Mouse (Mus musculus) intestine, embryonic 16.5 days (tissue): ENCODE data around the gene Epb41l2. TPM values are rescaled to one million over a fixed set of nuclear protein-coding genes. Genes with fewer than 3 reads are reported as not detected.

ENCODE experiments used
- ATAC-seq: fragments of 200-750 bp; cut with Nextera tagmentation; 2 replicates; pipeline ENCODE4 v1.8.0; 2017; ENCODE audit warnings: moderate TSS enrichment, moderate library complexity
- H3K27ac ChIP-seq: fragments of 300-500 bp; sonication (generic); 2 replicates; pipeline ENCODE4 v1.5.1; 2014; ENCODE audit warnings: mild to moderate bottlenecking, low read length
- H3K27me3 ChIP-seq: fragments of 300-500 bp; sonication (generic); replicated peaks from 2 replicates; pipeline ENCODE4 v1.6.1; 2014; ENCODE audit warnings: low read length, control low read depth, mixed read lengths; ENCODE audit not compliant: control insufficient read depth, insufficient read depth
- H3K36me3 ChIP-seq: fragments of 300-500 bp; sonication (generic); 2 replicates; pipeline ENCODE4 v1.6.1; 2014; ENCODE audit warnings: low read length, control low read depth; ENCODE audit not compliant: control insufficient read depth, insufficient read depth
- H3K4me1 ChIP-seq: fragments of 300-500 bp; sonication (generic); 2 replicates; pipeline ENCODE4 v1.6.1; 2014; ENCODE audit warnings: low read length, control low read depth, mixed read lengths; ENCODE audit not compliant: control insufficient read depth, insufficient read depth
- H3K4me2 ChIP-seq: fragments of 300-500 bp; sonication (generic); 2 replicates; pipeline ENCODE4 v1.6.1; 2014; ENCODE audit warnings: low read depth, low read length, control low read depth
- H3K4me3 ChIP-seq: fragments of 300-500 bp; sonication (generic); 2 replicates; pipeline ENCODE4 v1.5.1; 2014; ENCODE audit warnings: mild to moderate bottlenecking, low read length
- H3K9ac ChIP-seq: fragments of 300-500 bp; sonication (generic); 2 replicates; pipeline ENCODE4 v1.6.1; 2014; ENCODE audit warnings: low read depth, low read length
- H3K9me3 ChIP-seq: fragments of 300-500 bp; sonication (generic); 2 replicates; pipeline ENCODE4 v1.6.1; 2016; ENCODE audit warnings: low read length, control low read depth; ENCODE audit not compliant: control insufficient read depth
- WGBS: fragments of 180-500 bp; shearing (Covaris S2); extraction: QIAGEN DNeasy Blood & Tissue Kit; methylation state at CpG from one replicate; pipeline ENCODE4 v1.1.7; 2014; 5-methylcytosine and 5-hydroxymethylcytosine counted together
- polyA plus RNA-seq: library from polyadenylated mRNA; unstranded; fragments of >200 nt; fragmentation: Nextera tagmentation; extraction: Ambion mirVana; gene quantifications from 2 replicates; pipeline ENCODE4 v1.2.1, GENCODE M21; 2015

Epb41l2 gene
- polyA plus RNA-seq, 1 experiment from 2014 or later = 34.6 TPM

DNA sequence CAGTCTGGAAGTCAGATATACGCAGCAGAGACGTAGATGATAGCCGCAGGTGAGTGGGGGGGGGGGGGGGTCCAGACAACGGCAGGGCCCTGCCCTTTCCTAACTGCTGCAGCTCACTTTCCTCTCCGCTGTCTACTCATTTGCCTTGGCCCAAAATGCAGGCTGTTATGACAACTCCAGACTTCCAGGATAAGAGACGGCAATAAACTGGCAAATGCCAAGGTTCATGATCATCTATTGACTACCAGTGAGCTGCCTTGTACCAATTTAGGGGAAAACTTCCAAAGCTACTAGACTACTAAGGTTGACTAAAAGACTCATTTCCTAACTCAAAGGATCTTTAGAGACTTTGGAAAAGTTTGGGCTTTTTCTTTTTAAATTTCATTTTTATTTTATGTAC, 177.0 kb downstream of the Epb41l2 start:
- 69% methylated on average over 6 of the region's 6 CpGs for WGBS
- H3K9ac ChIP-seq = no peak overlapping the region
- no peak for ATAC-seq
- H3K4me2 ChIP-seq = no peak overlapping the region
- H3K36me3 ChIP-seq = no peaks in the 10 kb centered on the region
- no peaks in the 10 kb centered on the region for H3K9me3 ChIP-seq
- H3K27me3 ChIP-seq = no peaks in the 10 kb centered on the region
- peak overlapping the region; percentile 17 for H3K27ac ChIP-seq
- no peak overlapping the region for H3K4me3 ChIP-seq
- 0 out of 2 replicates have a peak, but pooled peaks cover 3% of the 10 kb centered on the region for H3K4me1 ChIP-seq

DNA sequence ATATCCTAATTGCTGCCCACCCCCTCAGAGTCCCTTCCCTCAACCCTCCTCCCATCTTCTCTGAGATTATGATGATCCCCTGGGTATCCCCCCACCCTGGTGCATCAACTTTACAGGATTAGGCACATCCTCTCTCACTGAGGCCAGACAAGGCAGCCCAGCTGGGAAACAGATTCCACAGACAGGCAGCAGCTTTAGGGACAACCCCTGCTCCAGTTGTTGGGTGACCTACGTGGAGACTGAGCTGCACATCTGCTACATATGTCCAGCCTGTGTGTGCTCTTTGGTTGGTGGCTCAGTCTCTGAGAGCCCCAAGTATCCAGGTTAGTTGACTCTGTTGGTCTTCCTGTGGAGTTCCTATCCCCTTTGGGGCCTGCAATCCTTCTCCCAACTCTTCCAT, 179.1 kb downstream of the Epb41l2 start:
- ATAC-seq = no peak
- H3K4me2 ChIP-seq = no peak overlapping the region
- H3K4me3 ChIP-seq = no peak overlapping the region
- H3K9ac ChIP-seq = no peak overlapping the region
- no peaks in the 10 kb centered on the region for H3K9me3 ChIP-seq
- H3K27ac ChIP-seq = peak overlapping the region; percentile 73
- no peaks in the 10 kb centered on the region for H3K27me3 ChIP-seq
- H3K4me1 ChIP-seq = no peaks in the 10 kb centered on the region
- H3K36me3 ChIP-seq = no peaks in the 10 kb centered on the region
- WGBS = 61% methylated on average over 1 of the region's 1 CpGs

DNA sequence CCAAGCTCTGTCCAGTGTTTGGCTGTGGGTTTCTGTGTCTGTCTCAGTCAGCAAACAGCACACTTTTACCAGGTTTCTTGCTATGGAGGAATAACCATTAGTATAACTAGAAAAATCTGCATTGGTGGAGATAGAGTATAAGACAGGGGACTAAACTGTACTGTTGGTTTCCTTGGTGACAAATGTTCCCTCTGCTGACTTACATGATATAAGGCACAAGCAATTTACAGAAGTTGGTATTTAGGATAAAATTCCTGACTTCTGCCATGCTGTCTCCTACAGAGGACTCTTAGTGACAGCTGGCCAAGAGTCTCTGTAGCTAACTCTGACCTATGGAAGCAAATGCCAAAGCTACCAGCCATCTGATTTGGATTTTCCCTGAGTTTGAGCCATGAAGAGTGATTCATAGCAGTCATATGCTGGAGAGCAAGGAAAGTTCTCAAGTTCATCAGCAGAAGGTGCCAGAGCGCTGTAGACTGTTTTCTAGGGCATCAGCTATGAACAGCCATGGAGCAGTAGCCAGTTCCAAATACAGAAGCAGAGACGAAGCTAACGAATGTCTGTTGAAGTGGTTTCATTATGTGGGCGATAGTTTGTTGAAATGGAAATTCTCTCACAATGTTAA, 179.7 kb downstream of the Epb41l2 start:
- no peaks in the 10 kb centered on the region for H3K4me1 ChIP-seq
- no peaks in the 10 kb centered on the region for H3K27me3 ChIP-seq
- H3K4me2 ChIP-seq = no peak overlapping the region
- no peaks in the 10 kb centered on the region for H3K9me3 ChIP-seq
- peak; percentile 41 for ATAC-seq
- H3K4me3 ChIP-seq = no peak overlapping the region
- WGBS = 64% methylated on average over 4 of the region's 4 CpGs
- H3K27ac ChIP-seq = peak overlapping the region; percentile 73
- H3K9ac ChIP-seq = no peak overlapping the region
- H3K36me3 ChIP-seq = no peaks in the 10 kb centered on the region

DNA sequence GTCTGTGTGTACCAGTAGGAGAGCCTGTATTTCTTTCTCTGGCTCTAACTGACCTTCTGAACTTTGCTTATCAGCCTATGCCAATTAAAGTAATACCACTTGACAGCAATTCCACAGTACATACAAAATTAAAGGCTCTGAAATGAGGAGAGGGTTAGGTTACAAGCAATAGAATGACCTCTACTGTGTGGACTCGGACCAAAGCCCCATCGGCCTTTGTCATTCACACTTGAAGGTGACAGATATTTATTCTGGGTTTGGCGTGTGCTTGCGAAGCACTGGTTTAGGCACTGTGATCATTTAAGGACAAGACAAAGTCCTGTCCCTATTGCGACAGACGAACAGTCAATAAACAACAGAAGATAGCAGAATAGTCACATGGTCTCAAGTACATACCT, 180.2 kb downstream of the Epb41l2 start:
- ATAC-seq = peak; percentile 78
- no peak overlapping the region for H3K9ac ChIP-seq
- H3K4me2 ChIP-seq = peak overlapping the region; percentile 4; the same call in 1 of the 2 replicates

DNA sequence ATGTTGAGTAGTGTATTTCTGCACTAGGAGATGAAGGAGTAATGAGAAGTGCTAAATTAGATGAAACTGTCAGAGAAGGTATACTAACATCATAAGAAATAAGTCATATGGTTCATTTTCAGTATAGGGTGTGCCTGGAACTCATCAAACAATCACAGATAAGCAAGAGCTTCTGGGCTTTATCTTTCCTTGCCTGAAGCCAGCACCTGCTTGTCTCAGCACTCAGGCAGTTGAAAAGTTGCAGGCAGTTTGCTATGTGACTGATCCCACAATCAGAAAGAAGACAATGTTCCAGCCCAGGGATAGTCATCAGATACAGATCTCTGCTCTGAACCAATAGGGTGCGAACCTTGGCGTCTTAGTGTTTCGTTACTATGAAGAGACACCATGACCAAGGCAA, 181.5 kb downstream of the Epb41l2 start:
- Histone ChIP-seq H3K36me3 (no peaks in the 10 kb centered on the region), H3K9me3 (no peaks in the 10 kb centered on the region), H3K4me2 (no peak overlapping the region), H3K4me3 (no peak overlapping the region), H3K4me1 (no peaks in the 10 kb centered on the region), H3K9ac (no peak overlapping the region), H3K27me3 (no peaks in the 10 kb centered on the region), H3K27ac (no peak overlapping the region)
- whole genome bisulfite sequencing = 89% methylated on average over 3 of the region's 3 CpGs
- ATAC-seq = no peak

More for the DNA sequence above, 180.2 kb downstream of the Epb41l2 start:
- no peaks in the 10 kb centered on the region for H3K27me3 ChIP-seq
- no peaks in the 10 kb centered on the region for H3K36me3 ChIP-seq
- H3K9me3 ChIP-seq = no peaks in the 10 kb centered on the region
- H3K4me1 ChIP-seq = no peaks in the 10 kb centered on the region
- no peak overlapping the region for H3K4me3 ChIP-seq
- 52% methylated on average over 6 of the region's 6 CpGs for WGBS
- H3K27ac ChIP-seq = peak overlapping the region; percentile 73

DNA sequence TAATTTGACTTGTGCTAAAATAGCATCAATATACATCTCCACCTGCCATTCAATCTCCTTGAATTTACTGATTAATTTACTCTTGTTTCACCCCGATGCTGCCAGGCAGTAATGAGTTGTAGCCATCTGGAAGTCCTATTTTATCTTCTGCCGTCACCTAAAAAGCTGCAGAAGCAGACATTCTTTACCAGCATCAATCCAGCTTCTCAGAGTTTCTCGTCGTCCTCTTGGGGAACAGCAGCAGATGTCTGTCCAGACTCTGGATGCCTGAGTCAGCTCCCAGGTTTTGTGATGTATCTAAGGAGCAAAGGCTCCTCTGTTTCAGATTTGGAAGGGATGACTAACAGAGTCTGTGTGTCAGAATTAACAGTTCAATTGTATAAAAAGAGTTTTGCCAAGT, 193.3 kb downstream of the Epb41l2 start:
- Histone ChIP-seq H3K27me3 (no peaks in the 10 kb centered on the region), H3K4me1 (no peaks in the 10 kb centered on the region), H3K9me3 (no peaks in the 10 kb centered on the region), H3K27ac (no peak overlapping the region), H3K9ac (no peak overlapping the region), H3K36me3 (no peaks in the 10 kb centered on the region), H3K4me3 (no peak overlapping the region), H3K4me2 (no peak overlapping the region)
- ATAC-seq = no peak
- 53% methylated on average over 4 of the region's 4 CpGs for WGBS

DNA sequence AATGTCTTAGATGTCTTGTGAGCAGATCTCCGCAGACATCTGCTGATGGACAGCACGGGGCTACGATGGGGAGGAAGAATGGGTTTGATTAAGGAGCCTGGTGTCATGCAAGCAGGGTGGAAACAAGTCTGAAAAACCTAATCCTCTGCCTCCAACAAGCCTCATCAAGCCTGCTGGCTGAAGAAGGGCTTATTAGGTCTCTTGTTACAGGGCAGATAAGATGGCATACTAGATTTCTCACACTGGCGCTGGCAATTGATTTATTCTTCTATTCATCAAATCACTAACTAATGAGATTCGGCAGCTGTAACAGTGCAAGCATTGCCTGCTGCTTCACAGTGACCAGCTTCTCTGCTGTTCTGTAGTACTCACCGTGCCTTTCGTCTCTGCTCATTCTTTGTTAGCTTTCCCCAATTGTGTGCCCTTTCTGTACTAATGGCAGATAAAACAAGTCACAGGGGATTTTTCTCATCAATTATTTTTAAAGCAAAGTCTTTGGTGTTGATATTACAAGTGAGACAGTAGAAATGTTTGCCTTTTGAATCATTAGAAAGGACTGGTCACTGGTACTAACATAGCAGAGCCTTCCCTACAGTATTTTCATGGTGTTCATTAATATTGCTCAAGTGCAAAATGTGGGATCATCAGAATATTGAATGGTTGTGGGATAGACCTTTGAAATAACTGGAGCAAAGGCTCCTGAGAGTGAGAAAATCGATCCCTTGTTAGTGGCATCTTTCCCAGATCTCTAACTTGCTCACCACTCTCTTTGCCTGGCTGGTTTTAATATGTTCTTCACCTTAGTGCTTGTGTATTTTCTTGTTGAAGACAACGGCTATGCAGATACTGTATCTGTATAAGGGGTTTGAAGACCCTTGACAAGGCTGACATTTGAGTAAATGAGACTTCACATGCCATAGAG, 212.0 kb downstream of the Epb41l2 start:
- no peak for ATAC-seq
- Histone ChIP-seq H3K9me3 (no peaks in the 10 kb centered on the region), H3K4me3 (no peak overlapping the region), H3K27me3 (no peaks in the 10 kb centered on the region), H3K36me3 (no peaks in the 10 kb centered on the region), H3K9ac (no peak overlapping the region), H3K4me1 (no peaks in the 10 kb centered on the region), H3K27ac (no peak overlapping the region), H3K4me2 (no peak overlapping the region)
- WGBS = 71% methylated on average over 9 of the region's 9 CpGs

Other genes with a start within 250 kb of the Epb41l2 start
- gene Akap7, start 51.9 kb upstream of the Epb41l2 start, polyA plus RNA-seq = 27.6 and 32.1 TPM in 2 replicates
- 22.0 and 35.6 TPM in 2 replicates for gene Smlr1, start 176.5 kb downstream of the Epb41l2 start, polyA plus RNA-seq